ENCODE assay signal across 9 mouse cellular contexts in genomic region chr2:72838085-72838727, GRCm38 (mm10).
DNase-seq lines count a peak whose midpoint lies in the region; ATAC-seq and TF ChIP-seq lines count a peak whose summit lies in the region.
"Had no signal": no experiment of that assay in that cellular context is flagged by ENCODE, and none has a peak within 500 bp of the region (broad histone marks: within the 10 kb centered on the region; RNA-seq: fewer than 3 reads in every experiment).

No protein-coding gene starts in this region.

- no peaks in the 10 kb centered on the region for H3K9me3 ChIP-seq in forebrain, embryonic 10.5 days
- H3K9me3 ChIP-seq in forebrain, embryonic 13.5 days (replicated peaks), result no peaks in the 10 kb centered on the region
- no peaks in the 10 kb centered on the region for H3K9me3 ChIP-seq in lung, postnatal 0 days (ENCODE audit: low read length)
- no peaks in the 10 kb centered on the region for H3K9me3 ChIP-seq in hindbrain, embryonic 11.5 days (ENCODE audit: control insufficient read depth, low read length)
- H3K9me3 ChIP-seq: liver, embryonic 13.5 days had no signal

- no peak for TF ChIP-seq CTCF in lung, postnatal 0 days (IDR thresholded peaks at IDR 0.05)

- no peaks in the 10 kb centered on the region for H3K27me3 ChIP-seq in forebrain, embryonic 10.5 days (ENCODE audit: poor library complexity, severe bottlenecking)
- H3K27me3 ChIP-seq in forebrain, embryonic 13.5 days, result no peaks in the 10 kb centered on the region; the same call in 1 of the 2 replicates
- no peaks in the 10 kb centered on the region for H3K27me3 ChIP-seq in lung, postnatal 0 days (replicated peaks; ENCODE audit: insufficient read depth, low read length)
- no peaks in the 10 kb centered on the region for H3K27me3 ChIP-seq in hindbrain, embryonic 11.5 days (ENCODE audit: control insufficient read depth, insufficient read depth, low read length)
- H3K27me3 ChIP-seq: liver, embryonic 13.5 days had no signal

- 71% methylated on average over 6 of the region's 6 CpGs for WGBS in forebrain, embryonic 10.5 days
- WGBS in forebrain, embryonic 13.5 days, result 61% methylated on average over 6 of the region's 6 CpGs
- 20% methylated on average over 6 of the region's 6 CpGs for WGBS in lung, postnatal 0 days
- WGBS in hindbrain, embryonic 11.5 days, result 63% methylated on average over 6 of the region's 6 CpGs

- TF ChIP-seq EP300 in lung, postnatal 0 days (IDR thresholded peaks at IDR 0.05), result no peak

- H3K4me2 ChIP-seq in forebrain, embryonic 13.5 days, result no peak overlapping the region
- H3K4me2 ChIP-seq in lung, postnatal 0 days (replicated peaks; ENCODE audit: low read depth, low read length), result no peak overlapping the region
- H3K4me2 ChIP-seq in hindbrain, embryonic 11.5 days (replicated peaks; ENCODE audit: low read depth, low read length), result no peak overlapping the region
- H3K4me2 ChIP-seq: liver, embryonic 13.5 days had no signal

- H3K4me1 ChIP-seq in forebrain, embryonic 10.5 days, result peaks cover 20% of the 10 kb centered on the region; the same call in 1 of the 2 replicates
- H3K4me1 ChIP-seq in forebrain, embryonic 13.5 days, result no peaks in the 10 kb centered on the region; the same call in 1 of the 2 replicates
- H3K4me1 ChIP-seq in lung, postnatal 0 days (ENCODE audit: insufficient read depth, low read depth, low read length), result peaks cover 5% of the 10 kb centered on the region; the same call in 1 of the 2 replicates
- H3K4me1 ChIP-seq in hindbrain, embryonic 11.5 days (replicated peaks; ENCODE audit: control insufficient read depth, insufficient read depth, low read length), result no peaks in the 10 kb centered on the region; the same call in 1 of the 2 replicates
- H3K4me1 ChIP-seq: liver, embryonic 13.5 days had no signal

- no peak overlapping the region for H3K9ac ChIP-seq in forebrain, embryonic 13.5 days
- H3K9ac ChIP-seq in lung, postnatal 0 days (replicated peaks; ENCODE audit: low read depth), result no peak overlapping the region
- H3K9ac ChIP-seq in hindbrain, embryonic 11.5 days (ENCODE audit: low read depth, low read length), result no peak overlapping the region
- H3K9ac ChIP-seq: liver, embryonic 13.5 days had no signal

- no peak for ATAC-seq in forebrain, embryonic 13.5 days
- peak; percentile 68 for ATAC-seq in lung, postnatal 0 days
- no peak for ATAC-seq in hindbrain, embryonic 11.5 days (ENCODE audit: low FRiP score)

- no peak overlapping the region for H3K27ac ChIP-seq in forebrain, embryonic 10.5 days
- no peak overlapping the region for H3K27ac ChIP-seq in forebrain, embryonic 13.5 days
- H3K27ac ChIP-seq in lung, postnatal 0 days (ENCODE audit: low read length), result no peak overlapping the region
- H3K27ac ChIP-seq in hindbrain, embryonic 11.5 days (ENCODE audit: low read depth, low read length), result no peak overlapping the region
- H3K27ac ChIP-seq: liver, embryonic 13.5 days had no signal

- peak; percentile 11 for DNase-seq in forebrain, embryonic 10.5 days (ENCODE audit: extremely low spot score, low spot score)
- DNase-seq in B cell, adult 2 months, result peak; percentile 60 to 68
- DNase-seq in embryo, embryonic 10 days (ENCODE audit: low spot score), result peak; percentile 68
- peak; percentile 52 for DNase-seq in lung, postnatal 0 days (ENCODE audit: low spot score)
- no peak for DNase-seq in hindbrain, embryonic 11.5 days (ENCODE audit: low spot score)
- DNase-seq in cerebellum, postnatal 36 days, result no peak
- no peak for DNase-seq in cerebellum, adult 18-20 months
- DNase-seq: liver, embryonic 13.5 days had no signal

- H3K4me3 ChIP-seq in forebrain, embryonic 10.5 days, result no peak overlapping the region
- no peak overlapping the region for H3K4me3 ChIP-seq in forebrain, embryonic 13.5 days
- H3K4me3 ChIP-seq in lung, postnatal 0 days (ENCODE audit: low read depth, low read length), result no peak overlapping the region
- no peak overlapping the region for H3K4me3 ChIP-seq in hindbrain, embryonic 11.5 days (ENCODE audit: low read depth, low read length)
- H3K4me3 ChIP-seq: liver, embryonic 13.5 days had no signal

- no peaks in the 10 kb centered on the region for H3K36me3 ChIP-seq in forebrain, embryonic 10.5 days (replicated peaks)
- H3K36me3 ChIP-seq in forebrain, embryonic 13.5 days (ENCODE audit: poor library complexity, severe bottlenecking), result no peaks in the 10 kb centered on the region
- H3K36me3 ChIP-seq in lung, postnatal 0 days (ENCODE audit: insufficient read depth, low read length), result no peaks in the 10 kb centered on the region
- no peaks in the 10 kb centered on the region for H3K36me3 ChIP-seq in hindbrain, embryonic 11.5 days (ENCODE audit: control insufficient read depth, insufficient read depth, low read length)
- H3K36me3 ChIP-seq: liver, embryonic 13.5 days had no signal

Comparison
In these comparisons a context has a peak if more than half of its experiments do, and no peak if none do; other contexts are left out.
1. DNase-seq: peak in forebrain, embryonic 10.5 days (single experiment), B cell, adult 2 months (2 of 2), embryo, embryonic 10 days (single experiment) and lung, postnatal 0 days (single experiment); none in hindbrain, embryonic 11.5 days (single experiment), cerebellum, postnatal 36 days (0 of 2) and cerebellum, adult 18-20 months (0 of 2).